Mouse (Mus musculus) kidney, embryonic 16.5 days (tissue): ENCODE data around the gene Nfe2l2. TPM values are rescaled to one million over a fixed set of nuclear protein-coding genes. Genes with fewer than 3 reads are reported as not detected.
A peak's percentile ranks its signal among the peaks of the same experiment; 100 is the strongest.
"Not testable (repeated sequence)": the region's sequence is repeated elsewhere in the genome, so short reads cannot be mapped to it uniquely, and the experiment has no call there.

Experiments used
- ATAC-seq: fragments of 200-750 bp; cut with Nextera tagmentation; 2 replicates; pipeline ENCODE4 v1.8.0; 2017; ENCODE audit warnings: moderate TSS enrichment; ENCODE audit not compliant: low FRiP score, low TSS enrichment
- H3K27ac ChIP-seq: fragments of 300-500 bp; sonication (generic); 2 replicates; pipeline ENCODE4 v1.5.1; 2014; ENCODE audit warnings: low read length
- H3K27me3 ChIP-seq: fragments of 300-500 bp; sonication (generic); 2 replicates; pipeline ENCODE4 v1.6.1; 2014; ENCODE audit warnings: low read length, control low read depth, mixed read lengths; ENCODE audit not compliant: insufficient read depth
- H3K36me3 ChIP-seq: fragments of 300-500 bp; sonication (generic); 2 replicates; pipeline ENCODE4 v1.6.1; 2014; ENCODE audit warnings: low read length, control low read depth, mixed read lengths; ENCODE audit not compliant: insufficient read depth
- H3K4me1 ChIP-seq: fragments of 300-500 bp; sonication (generic); 2 replicates; pipeline ENCODE4 v1.6.1; 2014; ENCODE audit warnings: low read length, control low read depth, mixed read lengths; ENCODE audit not compliant: insufficient read depth
- H3K4me2 ChIP-seq: fragments of 300-500 bp; sonication (generic); replicated peaks from 2 replicates; pipeline ENCODE4 v1.6.1; 2014; ENCODE audit warnings: low read depth, low read length
- H3K4me3 ChIP-seq: fragments of 300-500 bp; sonication (generic); 2 replicates; pipeline ENCODE4 v1.5.1; 2014; ENCODE audit warnings: mild to moderate bottlenecking, low read length
- H3K9ac ChIP-seq: fragments of 300-500 bp; sonication (generic); replicated peaks from 2 replicates; pipeline ENCODE4 v1.6.1; 2014; ENCODE audit warnings: low read length
- H3K9me3 ChIP-seq: fragments of 300-500 bp; sonication (generic); 2 replicates; pipeline ENCODE4 v1.6.1; 2016; ENCODE audit warnings: low read length, control low read depth
- WGBS: fragments of 180-500 bp; shearing (Covaris S2); extraction: QIAGEN DNeasy Blood & Tissue Kit; methylation state at CpG from one replicate; pipeline ENCODE4 v1.1.7; 2014; 5-methylcytosine and 5-hydroxymethylcytosine counted together
- polyA plus RNA-seq: library from polyadenylated mRNA; unstranded; fragments of >200 nt; fragmentation: Nextera tagmentation; extraction: Ambion mirVana; gene quantifications from 2 replicates; pipeline ENCODE4 v1.2.1, GENCODE M21; 2015

The Nfe2l2 gene
- polyA plus RNA-seq, 1 experiment from 2014 or later = 87.7 TPM

GRCm38 (mm10) chr2:75639535-75639934, 64.9 kb downstream of the Nfe2l2 start:
- WGBS = 11% methylated on average over 10 of the region's 12 CpGs
- not testable (repeated sequence) for ATAC-seq
- H3K4me2 ChIP-seq = peak overlapping the region; percentile 32; the same call in 1 of the 2 replicates

GRCm38 (mm10) chr2:75637822-75638221, 66.6 kb downstream of the Nfe2l2 start:
- 88% methylated on average over 6 of the region's 6 CpGs for WGBS
- peaks cover 10% of the 10 kb centered on the region for H3K4me1 ChIP-seq
- not testable (repeated sequence) for ATAC-seq, H3K4me3 ChIP-seq, H3K9me3 ChIP-seq, H3K4me2 ChIP-seq, H3K36me3 ChIP-seq, H3K27me3 ChIP-seq, H3K27ac ChIP-seq, H3K9ac ChIP-seq

More at GRCm38 (mm10) chr2:75639535-75639934, 64.9 kb downstream of the Nfe2l2 start:
- not testable (repeated sequence) for H3K27me3 ChIP-seq, H3K4me3 ChIP-seq, H3K9ac ChIP-seq, H3K4me1 ChIP-seq, H3K27ac ChIP-seq, H3K9me3 ChIP-seq, H3K36me3 ChIP-seq

DNA sequence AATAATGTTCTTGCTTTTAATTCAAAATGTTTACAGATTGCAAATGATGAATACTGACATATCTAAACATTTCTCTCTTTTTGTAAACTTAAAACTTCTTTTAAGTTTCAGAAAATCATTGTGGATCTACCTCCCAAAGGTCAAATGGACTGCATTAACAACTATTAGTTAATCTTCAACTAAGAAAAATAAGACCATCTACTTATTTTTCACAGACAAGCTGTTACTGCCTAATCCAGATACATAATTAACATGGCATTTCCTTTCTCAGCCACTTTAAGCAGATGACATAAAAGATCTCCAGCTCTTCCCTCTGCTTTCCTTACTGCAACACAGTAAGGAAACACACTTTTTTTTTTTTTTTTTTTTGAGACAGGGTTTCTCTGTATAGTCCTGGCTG, 67.1 kb downstream of the Nfe2l2 start:
- no peaks in the 10 kb centered on the region for H3K27me3 ChIP-seq
- ATAC-seq = no peak
- no peaks in the 10 kb centered on the region for H3K9me3 ChIP-seq
- no peak overlapping the region for H3K9ac ChIP-seq
- H3K27ac ChIP-seq = no peak overlapping the region
- no peak overlapping the region for H3K4me2 ChIP-seq
- H3K4me3 ChIP-seq = no peak overlapping the region
- H3K36me3 ChIP-seq = no peaks in the 10 kb centered on the region
- peaks cover 9% of the 10 kb centered on the region; the same call in 1 of the 2 replicates for H3K4me1 ChIP-seq

- not testable (repeated sequence) for H3K4me1 ChIP-seq, H3K36me3 ChIP-seq, H3K9me3 ChIP-seq, H3K9ac ChIP-seq, H3K4me2 ChIP-seq, H3K27me3 ChIP-seq, ATAC-seq, H3K4me3 ChIP-seq
- 94% methylated on average over 2 of the region's 2 CpGs for WGBS
- H3K27ac ChIP-seq = peak overlapping the region; percentile 58
Observed at GRCm38 (mm10) chr2:75637055-75637304, 67.5 kb downstream of the Nfe2l2 start.

DNA sequence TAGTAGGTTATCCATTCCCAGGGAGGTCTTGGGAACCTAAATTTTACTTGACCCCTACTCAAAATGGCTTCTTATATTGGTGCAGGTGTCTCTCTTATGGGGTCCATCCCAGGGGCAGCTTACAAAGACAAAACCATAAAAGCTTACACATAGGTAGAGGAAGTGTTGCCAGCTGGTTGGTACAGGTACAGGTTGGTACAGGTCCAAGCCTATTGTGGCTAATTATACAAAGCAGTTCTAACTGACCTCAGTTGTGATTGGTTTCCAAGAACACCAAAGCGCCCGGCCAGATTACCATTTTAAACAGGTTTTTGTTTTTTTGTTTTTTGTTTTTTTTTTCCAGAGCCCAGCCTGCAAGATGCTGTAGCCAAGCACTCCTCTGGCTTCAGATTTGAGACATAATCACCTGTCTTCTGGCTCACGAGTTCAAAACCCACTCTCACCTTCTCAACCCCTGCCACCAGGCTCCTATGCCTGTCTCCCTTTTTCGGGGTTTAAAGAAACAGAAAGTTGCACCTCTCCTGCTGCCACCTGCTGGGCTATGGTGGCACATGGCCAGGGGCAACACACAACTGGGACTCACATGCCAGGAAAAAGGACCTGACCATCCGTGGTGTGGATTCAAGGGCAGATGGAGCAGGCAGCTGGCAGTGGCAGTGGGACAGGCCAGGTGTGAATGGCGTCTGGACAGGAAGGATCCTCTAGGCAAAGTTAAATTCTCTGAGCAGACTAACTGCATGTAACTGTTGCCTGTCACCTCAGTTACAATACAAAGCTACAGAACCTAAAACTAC, 68.0 kb downstream of the Nfe2l2 start:
- H3K4me2 ChIP-seq = no peak overlapping the region
- peak overlapping the region; percentile 58 for H3K27ac ChIP-seq
- no peak for ATAC-seq
- 62% methylated on average over 6 of the region's 6 CpGs for WGBS
- no peaks in the 10 kb centered on the region for H3K36me3 ChIP-seq
- peaks cover 9% of the 10 kb centered on the region; the same call in 1 of the 2 replicates for H3K4me1 ChIP-seq
- no peaks in the 10 kb centered on the region for H3K27me3 ChIP-seq
- no peaks in the 10 kb centered on the region for H3K9me3 ChIP-seq
- H3K4me3 ChIP-seq = no peak overlapping the region
- no peak overlapping the region for H3K9ac ChIP-seq

GRCm38 (mm10) chr2:75634431-75634830, 70.0 kb downstream of the Nfe2l2 start:
- H3K27ac ChIP-seq, H3K9me3 ChIP-seq, H3K4me3 ChIP-seq, H3K36me3 ChIP-seq, ATAC-seq, H3K4me1 ChIP-seq, H3K4me2 ChIP-seq, H3K9ac ChIP-seq, H3K27me3 ChIP-seq: not testable (repeated sequence)
- WGBS = 93% methylated on average over 14 of the region's 14 CpGs

DNA sequence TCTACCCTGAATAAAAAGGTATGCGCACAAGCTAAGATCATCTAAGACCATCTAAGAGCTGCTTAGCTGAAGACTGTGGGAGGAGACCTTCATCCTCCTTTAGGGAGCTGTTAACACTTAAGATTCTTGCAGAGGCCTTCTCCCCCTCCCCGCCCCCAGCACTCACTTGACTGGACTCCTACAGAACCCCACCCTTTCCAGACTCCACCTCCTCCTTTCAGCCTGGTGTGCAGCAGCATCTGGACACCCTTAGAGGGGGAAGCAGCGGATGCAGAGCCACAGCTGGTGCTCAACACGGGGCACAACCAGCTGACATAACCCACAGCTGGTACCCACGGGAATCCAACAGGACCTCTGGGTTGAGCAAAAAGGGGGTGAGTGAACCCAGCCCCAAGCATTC, 70.7 kb downstream of the Nfe2l2 start:
- Histone ChIP-seq H3K36me3 (no peaks in the 10 kb centered on the region), H3K9me3 (no peaks in the 10 kb centered on the region), H3K27ac (peak overlapping the region; percentile 41), H3K27me3 (no peaks in the 10 kb centered on the region), H3K4me2 (no peak overlapping the region), H3K9ac (no peak overlapping the region), H3K4me3 (no peak overlapping the region), H3K4me1 (peaks cover 9% of the 10 kb centered on the region; the same call in 1 of the 2 replicates)
- 65% methylated on average over 5 of the region's 5 CpGs for WGBS
- peak; percentile 79 for ATAC-seq

DNA sequence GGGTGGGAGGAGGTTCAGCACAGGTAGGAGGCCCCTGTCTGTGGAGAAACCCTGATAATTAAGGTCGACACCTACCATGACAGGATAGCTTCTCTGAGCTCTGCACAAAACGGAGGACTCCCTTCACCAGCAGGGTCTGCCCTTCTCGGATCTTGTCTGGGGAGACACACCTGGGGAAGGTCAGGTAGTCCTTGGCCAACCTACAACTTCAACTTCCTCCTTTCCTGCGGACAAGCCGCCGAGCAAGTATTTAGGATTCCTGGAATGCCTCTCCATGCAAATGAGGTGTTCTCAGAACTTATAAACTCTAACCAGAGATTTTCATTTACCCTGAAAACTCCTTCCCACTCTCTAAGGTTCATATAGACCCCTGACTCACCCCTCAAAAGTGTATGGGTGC, 71.1 kb downstream of the Nfe2l2 start:
- no peak overlapping the region for H3K4me3 ChIP-seq
- peak overlapping the region; percentile 41 for H3K27ac ChIP-seq
- peak; percentile 44; the same call in 1 of the 2 replicates for ATAC-seq
- no peaks in the 10 kb centered on the region for H3K9me3 ChIP-seq
- no peak overlapping the region for H3K9ac ChIP-seq
- H3K36me3 ChIP-seq = no peaks in the 10 kb centered on the region
- H3K4me1 ChIP-seq = peaks cover 9% of the 10 kb centered on the region; the same call in 1 of the 2 replicates
- no peaks in the 10 kb centered on the region for H3K27me3 ChIP-seq
- no peak overlapping the region for H3K4me2 ChIP-seq
- whole genome bisulfite sequencing = 65% methylated on average over 6 of the region's 6 CpGs

DNA sequence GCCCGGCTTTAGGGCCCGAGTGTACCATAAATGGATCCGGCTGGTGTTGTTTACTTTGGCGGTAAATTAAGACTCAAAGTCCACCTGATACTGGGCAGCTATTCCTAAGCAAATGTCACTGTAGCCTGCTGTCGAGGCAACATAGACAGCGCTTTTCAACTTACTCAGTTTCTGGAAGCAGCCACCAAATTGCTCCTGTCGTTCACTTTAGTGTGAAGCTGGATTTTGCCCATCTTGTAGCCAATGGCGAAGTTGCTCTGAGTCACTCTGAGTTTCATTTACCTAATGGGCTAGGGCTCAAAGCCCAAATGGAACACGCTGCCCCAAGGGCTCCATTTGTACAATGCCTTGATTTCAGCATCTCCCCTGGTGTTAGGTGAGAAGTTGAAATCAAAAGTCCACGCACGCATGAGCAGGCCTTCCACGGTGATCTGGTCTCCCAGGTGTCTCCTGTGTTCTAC, 71.7 kb downstream of the Nfe2l2 start:
- no peak overlapping the region; the same call in 1 of the 2 replicates for H3K27ac ChIP-seq
- ATAC-seq = no peak
- H3K36me3 ChIP-seq = no peaks in the 10 kb centered on the region
- H3K9ac ChIP-seq = no peak overlapping the region
- 67% methylated on average over 12 of the region's 12 CpGs for WGBS
- no peak overlapping the region for H3K4me2 ChIP-seq
- H3K4me1 ChIP-seq = peaks cover 9% of the 10 kb centered on the region; the same call in 1 of the 2 replicates
- H3K9me3 ChIP-seq = no peaks in the 10 kb centered on the region
- no peaks in the 10 kb centered on the region for H3K27me3 ChIP-seq
- H3K4me3 ChIP-seq = no peak overlapping the region

DNA sequence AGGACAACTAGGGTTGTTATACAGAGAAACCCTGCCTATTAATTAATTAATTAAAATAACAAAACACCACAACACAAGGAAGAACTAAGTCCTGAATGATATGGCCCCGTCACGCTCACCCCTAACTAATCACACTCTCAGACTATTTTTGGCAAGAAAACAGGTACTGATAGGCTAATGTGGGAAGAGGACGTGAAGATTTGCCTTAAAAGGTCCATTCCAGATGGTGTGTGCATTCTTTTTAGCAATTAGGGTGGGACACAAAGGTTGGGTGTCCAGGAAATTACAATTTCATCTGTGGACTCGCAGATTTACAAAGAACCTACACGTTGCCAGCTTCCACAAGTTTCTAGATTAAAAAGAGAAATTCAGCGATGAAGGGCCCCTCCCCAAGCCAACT, 72.4 kb downstream of the Nfe2l2 start:
- ATAC-seq = no peak
- H3K4me2 ChIP-seq = no peak overlapping the region
- 89% methylated on average over 6 of the region's 6 CpGs for WGBS

More for the DNA sequence above, 72.4 kb downstream of the Nfe2l2 start:
- Histone ChIP-seq H3K27me3 (no peaks in the 10 kb centered on the region), H3K9me3 (no peaks in the 10 kb centered on the region), H3K36me3 (no peaks in the 10 kb centered on the region), H3K4me3 (no peak overlapping the region), H3K27ac (no peak overlapping the region), H3K9ac (no peak overlapping the region), H3K4me1 (peaks cover 9% of the 10 kb centered on the region; the same call in 1 of the 2 replicates)
